Mouse (Mus musculus): ENCODE measurements around the gene Cmtm8. TPM values are rescaled to one million over a fixed set of nuclear protein-coding genes. Genes with fewer than 3 reads are reported as not detected.
A peak's percentile ranks its signal among the peaks of the same experiment; 100 is the strongest.

The Cmtm8 gene
- polyA plus RNA-seq, 1 experiment from 2014 or later, result 81.5 TPM

- H3K4me3 ChIP-seq (ENCODE audit: low read depth, low read length), result no peak overlapping the region
- peaks cover 40% of the 10 kb centered on the region for H3K36me3 ChIP-seq (ENCODE audit: insufficient read depth)
- TF ChIP-seq CTCF (IDR thresholded peaks at IDR 0.05; ENCODE audit: low read depth), result no peak
- no peaks in the 10 kb centered on the region for H3K9me3 ChIP-seq (ENCODE audit: low read depth, low read length)
- H3K9ac ChIP-seq, result no peak overlapping the region
- 82% methylated on average over 5 of the region's 5 CpGs for WGBS
- H3K27ac ChIP-seq (ENCODE audit: low read depth), result no peak overlapping the region
- no peaks in the 10 kb centered on the region for H3K4me1 ChIP-seq (ENCODE audit: insufficient read depth)
- ATAC-seq (ENCODE audit: insufficient read depth) (no peak), DNase-seq (no peak)
- no peaks in the 10 kb centered on the region for H3K27me3 ChIP-seq (ENCODE audit: insufficient read depth, low read length)
- H3K4me2 ChIP-seq, result no peak overlapping the region
Measured at GRCm38 (mm10) chr9:114760353-114760752, 83.6 kb downstream of the Cmtm8 start.

- DNase-seq, result no peak
- no peaks in the 10 kb centered on the region for H3K27me3 ChIP-seq (ENCODE audit: insufficient read depth, low read length)
- no peak overlapping the region for H3K27ac ChIP-seq (ENCODE audit: low read depth)
- no peaks in the 10 kb centered on the region for H3K9me3 ChIP-seq (ENCODE audit: low read depth, low read length)
- WGBS, result 84% methylated on average over 4 of the region's 4 CpGs
- H3K4me2 ChIP-seq, result no peak overlapping the region
- H3K4me3 ChIP-seq (ENCODE audit: low read depth, low read length), result no peak overlapping the region
- no peaks in the 10 kb centered on the region for H3K4me1 ChIP-seq (ENCODE audit: insufficient read depth)
- H3K36me3 ChIP-seq (ENCODE audit: insufficient read depth), result peaks cover 45% of the 10 kb centered on the region
- no peak overlapping the region for H3K9ac ChIP-seq
- no peak for ATAC-seq (ENCODE audit: insufficient read depth)
- no peak for TF ChIP-seq CTCF (IDR thresholded peaks at IDR 0.05; ENCODE audit: low read depth)
Measured at GRCm38 (mm10) chr9:114759886-114760285, 84.1 kb downstream of the Cmtm8 start.

- no peak overlapping the region for H3K27ac ChIP-seq (ENCODE audit: low read depth)
- no peak for TF ChIP-seq CTCF (IDR thresholded peaks at IDR 0.05; ENCODE audit: low read depth)
- no peaks in the 10 kb centered on the region for H3K4me1 ChIP-seq (ENCODE audit: insufficient read depth)
- H3K9me3 ChIP-seq (ENCODE audit: low read depth, low read length), result no peaks in the 10 kb centered on the region
- DNase-seq (no peak), ATAC-seq (ENCODE audit: insufficient read depth) (no peak)
- WGBS, result 73% methylated on average over 5 of the region's 5 CpGs
- peaks cover 46% of the 10 kb centered on the region for H3K36me3 ChIP-seq (ENCODE audit: insufficient read depth)
- no peak overlapping the region for H3K9ac ChIP-seq
- H3K4me2 ChIP-seq, result no peak overlapping the region
- no peaks in the 10 kb centered on the region for H3K27me3 ChIP-seq (ENCODE audit: insufficient read depth, low read length)
- H3K4me3 ChIP-seq (ENCODE audit: low read depth, low read length), result no peak overlapping the region
Measured at GRCm38 (mm10) chr9:114758801-114759200, 85.2 kb downstream of the Cmtm8 start.

- Histone ChIP-seq H3K4me1 (ENCODE audit: insufficient read depth) (no peaks in the 10 kb centered on the region), H3K4me2 (no peak overlapping the region), H3K4me3 (ENCODE audit: low read depth, low read length) (no peak overlapping the region), H3K27ac (ENCODE audit: low read depth) (no peak overlapping the region), H3K36me3 (ENCODE audit: insufficient read depth) (peaks cover 46% of the 10 kb centered on the region), H3K9me3 (ENCODE audit: low read depth, low read length) (no peaks in the 10 kb centered on the region), H3K27me3 (ENCODE audit: insufficient read depth, low read length) (no peaks in the 10 kb centered on the region), H3K9ac (no peak overlapping the region)
- DNase-seq (no peak), ATAC-seq (ENCODE audit: insufficient read depth) (no peak)
- WGBS, result 80% methylated on average over 7 of the region's 7 CpGs
- TF ChIP-seq CTCF (IDR thresholded peaks at IDR 0.05; ENCODE audit: low read depth), result no peak
Measured at GRCm38 (mm10) chr9:114758272-114758671, 85.7 kb downstream of the Cmtm8 start.

- peak overlapping the region; percentile 48 for H3K4me3 ChIP-seq (ENCODE audit: low read depth, low read length)
- H3K9me3 ChIP-seq (ENCODE audit: low read depth, low read length), result no peaks in the 10 kb centered on the region
- H3K9ac ChIP-seq, result peak overlapping the region; percentile 63
- H3K36me3 ChIP-seq (ENCODE audit: insufficient read depth), result peaks cover 36% of the 10 kb centered on the region
- 6% methylated on average over 36 of the region's 36 CpGs for WGBS
- ATAC-seq (ENCODE audit: insufficient read depth) (peak; percentile 94), DNase-seq (peak; percentile 95)
- peak overlapping the region; percentile 76 for H3K4me2 ChIP-seq
- no peaks in the 10 kb centered on the region for H3K4me1 ChIP-seq (ENCODE audit: insufficient read depth)
- peak overlapping the region; percentile 58; the same call in 1 of the 2 replicates for H3K27ac ChIP-seq (ENCODE audit: low read depth)
- TF ChIP-seq CTCF (IDR thresholded peaks at IDR 0.05; ENCODE audit: low read depth), result peak; percentile 100
- no peaks in the 10 kb centered on the region for H3K27me3 ChIP-seq (ENCODE audit: insufficient read depth, low read length)
Measured at GRCm38 (mm10) chr9:114752863-114753484, 91.0 kb downstream of the Cmtm8 start.

- Histone ChIP-seq H3K9ac (no peak overlapping the region), H3K4me2 (peak overlapping the region; percentile 76), H3K9me3 (ENCODE audit: low read depth, low read length) (no peaks in the 10 kb centered on the region), H3K36me3 (ENCODE audit: insufficient read depth) (peaks cover 37% of the 10 kb centered on the region), H3K4me1 (ENCODE audit: insufficient read depth) (no peaks in the 10 kb centered on the region), H3K4me3 (ENCODE audit: low read depth, low read length) (peak overlapping the region; percentile 48; the same call in 1 of the 2 replicates), H3K27ac (ENCODE audit: low read depth) (no peak overlapping the region), H3K27me3 (ENCODE audit: insufficient read depth, low read length) (no peaks in the 10 kb centered on the region)
- no peak for TF ChIP-seq CTCF (IDR thresholded peaks at IDR 0.05; ENCODE audit: low read depth)
- 62% methylated on average over 9 of the region's 9 CpGs for WGBS
- ATAC-seq (ENCODE audit: insufficient read depth), result no peak
- no peak for DNase-seq
Measured at GRCm38 (mm10) chr9:114752311-114752710, 91.6 kb downstream of the Cmtm8 start.

- Histone ChIP-seq H3K27me3 (ENCODE audit: insufficient read depth, low read length) (no peaks in the 10 kb centered on the region), H3K27ac (ENCODE audit: low read depth) (no peak overlapping the region), H3K36me3 (ENCODE audit: insufficient read depth) (peaks cover 39% of the 10 kb centered on the region), H3K4me2 (no peak overlapping the region), H3K9me3 (ENCODE audit: low read depth, low read length) (no peaks in the 10 kb centered on the region), H3K9ac (no peak overlapping the region), H3K4me3 (ENCODE audit: low read depth, low read length) (no peak overlapping the region), H3K4me1 (ENCODE audit: insufficient read depth) (no peaks in the 10 kb centered on the region)
- WGBS, result 86% methylated on average over 3 of the region's 3 CpGs
- peak; percentile 36 for TF ChIP-seq CTCF (IDR thresholded peaks at IDR 0.05; ENCODE audit: low read depth)
- DNase-seq (no peak), ATAC-seq (ENCODE audit: insufficient read depth) (no peak)
Measured at GRCm38 (mm10) chr9:114751582-114751981, 92.4 kb downstream of the Cmtm8 start.

Measured in lung, embryonic 14.5 days (tissue).